Mouse (Mus musculus) ovary, postnatal 14 days (tissue): ENCODE measurements around the gene Ampd3.

Source experiments
- DNase-seq: peaks from one replicate; pipeline ENCODE4 v3.0.0; 2022; ENCODE audit warnings: low spot score

Gene Ampd3

GRCm38 (mm10) chr7:110801028-110801427 lies 33.0 kb downstream of the Ampd3 start:
- DNase-seq = peak; percentile 81

DNA sequence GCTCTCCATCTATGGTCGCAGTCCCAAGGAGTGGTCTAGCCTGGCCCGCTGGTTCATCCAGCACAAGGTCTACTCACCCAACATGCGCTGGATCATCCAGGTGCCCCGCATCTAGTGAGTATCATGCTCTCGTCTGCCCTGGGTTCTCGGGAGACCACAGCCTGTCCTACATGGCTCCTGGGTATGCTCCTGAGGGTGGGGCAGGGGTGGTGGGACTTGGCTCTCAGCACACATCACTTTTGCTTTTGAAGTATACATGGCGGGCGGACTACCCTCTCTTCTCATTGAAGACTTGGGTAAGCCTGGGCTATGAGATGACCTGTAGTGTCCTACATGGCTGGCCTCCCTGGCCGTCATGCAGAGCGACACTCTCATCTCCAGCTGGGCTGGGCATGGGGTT lies 35.1 kb downstream of the Ampd3 start:
- DNase-seq = no peak

DNA sequence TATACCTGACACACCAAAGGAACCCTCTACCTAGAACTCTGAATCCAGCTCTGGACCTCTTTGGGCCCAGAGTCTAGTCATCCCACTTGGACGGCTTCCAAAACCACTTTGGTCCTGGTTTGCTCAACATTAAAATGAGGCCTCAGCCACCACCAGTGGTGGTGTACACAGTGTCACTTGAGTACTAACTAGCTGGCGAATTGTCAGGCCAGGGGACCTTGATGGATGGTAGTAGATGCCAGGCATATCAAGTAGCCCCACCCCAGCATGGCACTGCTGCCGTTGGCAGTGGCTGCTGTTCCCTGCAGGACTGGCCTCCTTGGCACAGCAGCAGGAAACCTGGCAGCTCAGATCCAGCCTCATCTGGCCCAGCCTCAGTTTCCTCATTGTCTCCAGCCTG lies 36.3 kb downstream of the Ampd3 start:
- no peak for DNase-seq

DNA sequence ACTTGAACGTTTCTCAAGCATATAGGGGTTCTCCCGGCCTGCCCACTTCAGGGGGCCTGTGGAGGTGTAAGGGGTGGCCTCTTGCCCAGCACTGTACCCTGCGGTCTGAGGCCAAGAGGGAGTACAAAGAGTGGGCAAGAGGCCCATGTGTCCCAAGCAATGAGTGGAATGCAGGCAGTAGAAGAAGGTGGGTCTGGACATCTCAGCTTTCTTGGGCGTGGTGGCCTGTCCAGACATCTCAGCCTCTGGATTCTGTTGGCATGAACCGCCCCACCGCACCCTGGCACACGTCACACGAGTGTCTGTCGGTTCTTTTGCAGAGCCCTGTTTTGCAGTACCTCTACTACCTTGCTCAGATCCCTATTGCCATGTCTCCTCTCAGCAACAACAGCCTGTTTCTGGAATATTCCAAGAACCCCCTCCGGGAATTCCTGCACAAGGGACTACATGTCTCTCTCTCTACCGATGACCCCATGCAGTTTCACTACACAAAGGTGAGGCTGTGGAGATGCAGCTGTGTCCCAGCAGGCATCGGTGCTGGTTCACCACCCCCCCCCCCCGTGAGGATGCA lies 39.5 kb downstream of the Ampd3 start:
- DNase-seq = no peak

DNA sequence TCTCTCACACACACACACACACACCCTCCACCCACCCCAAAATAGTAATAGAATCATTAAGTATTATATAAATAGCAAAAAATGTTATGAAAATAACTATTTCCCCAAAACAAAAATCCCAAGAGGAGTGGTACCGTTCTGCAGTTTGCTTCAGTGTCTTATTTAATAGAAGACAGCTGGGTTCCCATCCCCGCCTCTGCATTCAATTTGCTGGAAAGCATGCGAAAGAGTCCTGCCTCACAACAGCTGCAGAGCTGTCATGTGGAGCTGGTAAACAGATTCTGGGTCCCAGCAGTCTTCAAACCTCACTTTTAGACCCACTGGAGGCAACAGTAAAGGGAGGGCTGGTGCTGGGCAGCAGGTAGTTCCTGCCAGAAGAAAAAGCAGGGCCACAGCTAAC lies 41.0 kb downstream of the Ampd3 start:
- DNase-seq = no peak

GRCm38 (mm10) chr7:110809585-110810557 lies 41.9 kb downstream of the Ampd3 start:
- DNase-seq = no peak

- no peak for DNase-seq
These were observed 43.0 kb downstream of the Ampd3 start for GRCm38 (mm10) chr7:110810995-110811394.

- no peak for DNase-seq
These were observed 43.5 kb downstream of the Ampd3 start for GRCm38 (mm10) chr7:110811529-110811928.

GRCm38 (mm10) chr7:110813983-110814382 lies 46.0 kb downstream of the Ampd3 start:
- no peak for DNase-seq

DNA sequence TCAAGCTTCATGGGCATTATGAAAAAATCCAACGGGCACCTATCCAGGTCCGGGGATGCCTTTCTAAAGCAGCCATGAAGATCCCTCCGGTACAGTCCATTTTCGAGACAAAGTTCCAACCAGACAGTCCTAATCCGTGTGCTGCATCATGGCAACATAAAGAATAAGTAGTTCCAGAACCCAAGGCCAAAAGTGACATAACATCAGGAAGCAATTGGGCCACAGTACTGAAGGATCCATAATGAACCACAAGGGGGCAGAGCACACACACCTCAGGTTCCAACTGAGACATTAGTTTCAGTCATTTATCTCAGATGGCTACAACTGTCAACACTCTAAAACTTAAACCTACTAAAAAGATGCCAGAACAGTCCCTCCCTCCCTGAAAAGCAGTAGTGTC lies 48.0 kb downstream of the Ampd3 start:
- DNase-seq = no peak

DNA sequence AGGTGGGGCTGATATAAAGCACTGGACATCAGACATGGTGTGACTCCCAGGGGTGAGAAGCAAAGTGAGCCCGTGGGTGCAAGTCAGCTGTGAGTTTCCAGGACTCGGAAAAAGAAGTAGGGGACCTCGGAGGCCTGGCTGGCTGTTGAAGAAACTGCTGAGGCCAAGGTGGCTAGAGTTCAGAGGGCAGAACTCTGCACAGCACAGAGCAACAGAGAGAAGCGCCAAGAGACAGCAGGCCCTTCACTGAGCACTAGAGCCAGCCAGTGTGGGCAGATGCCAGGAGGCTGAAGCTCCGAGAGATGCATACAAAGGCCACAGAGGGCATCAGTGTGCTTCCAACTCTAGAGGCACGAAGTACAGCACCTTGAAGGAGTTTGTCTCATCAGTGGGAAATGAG lies 50.2 kb downstream of the Ampd3 start:
- no peak for DNase-seq

- DNase-seq = no peak
These were observed 50.9 kb downstream of the Ampd3 start for GRCm38 (mm10) chr7:110818787-110819350.

DNA sequence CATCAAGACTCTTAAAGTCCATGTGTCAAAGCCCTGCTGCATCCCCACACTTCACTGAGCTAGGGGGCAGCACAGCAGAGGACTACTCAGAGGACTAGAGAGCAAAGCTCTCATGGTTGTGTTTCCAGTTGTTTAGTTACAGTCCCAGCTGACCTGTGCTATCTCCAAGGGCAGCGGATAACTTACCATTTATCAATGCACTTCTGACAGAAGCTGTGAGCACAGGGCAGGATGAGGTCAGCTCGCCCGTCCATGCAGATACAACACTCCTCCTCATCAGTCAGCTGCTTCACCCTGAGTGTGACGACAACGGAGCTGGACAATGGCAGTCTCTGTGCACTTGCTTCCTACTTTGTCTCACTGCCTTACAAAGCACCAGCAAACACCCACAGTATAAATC lies 53.1 kb downstream of the Ampd3 start:
- no peak for DNase-seq

- no peak for DNase-seq
These were observed 53.6 kb downstream of the Ampd3 start for GRCm38 (mm10) chr7:110821653-110822052.

GRCm38 (mm10) chr7:110822055-110822454 lies 54.0 kb downstream of the Ampd3 start:
- no peak for DNase-seq

- no peak for DNase-seq
These were observed 55.1 kb downstream of the Ampd3 start for GRCm38 (mm10) chr7:110823076-110823475.

DNA sequence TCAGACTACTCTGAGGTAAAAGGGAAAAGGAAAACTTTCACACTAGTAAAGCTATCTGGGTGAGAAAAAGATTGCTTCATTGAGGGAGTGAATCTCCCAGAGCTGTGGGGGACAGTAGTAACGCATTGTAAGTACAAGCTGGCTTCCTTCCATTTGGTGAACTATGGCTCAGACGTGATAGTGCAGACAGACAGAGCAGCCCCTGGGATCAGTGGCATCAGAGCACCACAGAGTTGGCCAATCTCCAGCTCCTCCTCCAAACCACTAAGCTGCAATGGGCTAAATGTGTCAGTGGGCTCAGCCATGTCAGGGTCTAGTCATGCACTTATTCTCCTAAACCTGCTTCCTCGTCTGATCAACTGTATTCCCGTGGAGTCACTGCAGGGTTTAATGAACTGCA lies 55.6 kb downstream of the Ampd3 start:
- no peak for DNase-seq

- no peak for DNase-seq
These were observed 56.3 kb downstream of the Ampd3 start for GRCm38 (mm10) chr7:110823995-110824953.

- no peak for DNase-seq
These were observed 65.0 kb downstream of the Ampd3 start for GRCm38 (mm10) chr7:110833024-110833423.

DNA sequence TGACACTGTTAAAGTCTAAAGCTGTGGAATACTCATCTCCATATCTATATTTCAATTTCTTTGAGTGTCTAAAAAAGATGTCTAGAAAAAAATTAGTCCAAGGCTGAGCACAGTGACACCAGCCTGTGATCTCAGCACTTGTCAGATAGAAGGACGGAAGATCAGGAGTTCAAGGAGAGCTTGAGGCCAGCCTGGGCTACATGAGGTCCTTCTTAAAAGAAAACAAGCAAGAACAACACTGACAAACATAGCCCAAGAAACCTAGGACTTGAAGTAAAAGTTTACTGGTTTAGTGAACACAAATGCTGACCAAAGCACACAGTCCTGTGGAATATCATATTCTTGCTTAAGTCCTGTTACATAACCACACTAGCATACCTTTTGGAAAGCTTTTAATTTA lies 66.0 kb downstream of the Ampd3 start:
- DNase-seq = no peak

DNA sequence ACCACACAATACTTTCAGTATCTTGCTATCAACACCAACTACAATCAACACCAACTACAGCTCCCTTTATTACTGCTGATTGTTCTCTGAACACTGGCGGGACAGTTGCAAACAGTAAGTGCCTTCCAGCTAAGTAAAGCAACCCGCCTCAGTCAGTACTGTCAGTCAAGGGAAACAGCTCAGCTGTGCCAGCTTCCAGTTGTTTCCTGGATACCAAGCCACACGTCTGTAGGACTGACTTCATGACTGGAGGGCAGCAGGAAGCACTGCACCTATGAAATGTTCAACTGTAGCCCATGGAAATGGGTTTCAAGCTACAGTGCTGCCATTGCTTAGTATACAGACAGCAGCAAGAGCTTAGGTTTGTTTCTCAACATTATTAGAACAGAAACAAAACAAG lies 66.5 kb downstream of the Ampd3 start:
- no peak for DNase-seq

DNA sequence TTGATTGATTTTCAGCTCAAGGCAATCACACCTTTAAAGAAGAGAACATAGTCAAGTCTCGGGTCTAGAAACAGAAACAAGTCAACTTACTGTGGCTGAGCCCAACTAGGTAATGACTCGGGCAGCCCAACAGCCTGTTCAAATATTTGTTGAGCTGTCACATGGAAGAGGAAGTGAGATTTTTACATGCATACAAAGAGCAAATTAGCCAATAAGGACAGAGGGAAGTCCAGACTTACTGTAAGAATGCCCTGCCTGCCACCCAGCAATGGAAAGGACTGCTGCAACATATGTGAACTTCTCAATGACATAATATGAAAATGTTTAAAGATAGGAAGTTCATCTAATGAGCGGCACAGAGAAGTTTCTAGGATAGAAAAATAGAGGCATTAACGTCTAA lies 72.3 kb downstream of the Ampd3 start:
- no peak for DNase-seq
